Mouse (Mus musculus) lung, embryonic 14.5 days (tissue): ENCODE results near the gene Cysrt1. TPM values are rescaled to one million over a fixed set of nuclear protein-coding genes. Genes with fewer than 3 reads are reported as not detected.

Source experiments
- ATAC-seq: fragments of 200-750 bp; cut with Nextera tagmentation; 2 replicates; pipeline ENCODE4 v1.8.0; 2017; ENCODE audit warnings: mild to moderate bottlenecking, moderate TSS enrichment, moderate library complexity; ENCODE audit not compliant: insufficient read depth
- DNase-seq: peaks from one replicate; pipeline ENCODE4 v3.0.0-alpha.2; 2015
- H3K27ac ChIP-seq: fragments of 300-500 bp; sonication (generic); 2 replicates; pipeline ENCODE4 v1.5.1; 2014; ENCODE audit warnings: low read depth, mild to moderate bottlenecking, moderate library complexity
- H3K27me3 ChIP-seq: fragments of 300-500 bp; sonication (generic); 2 replicates; pipeline ENCODE4 v1.6.1; 2014; ENCODE audit warnings: low read length, control low read depth; ENCODE audit not compliant: insufficient read depth
- H3K36me3 ChIP-seq: fragments of 300-500 bp; sonication (generic); 2 replicates; pipeline ENCODE4 v1.6.1; 2014; ENCODE audit warnings: control low read depth; ENCODE audit not compliant: insufficient read depth
- H3K4me1 ChIP-seq: fragments of 300-500 bp; sonication (generic); 2 replicates; pipeline ENCODE4 v1.6.1; 2014; ENCODE audit warnings: antibody characterized with exemption, control low read depth; ENCODE audit not compliant: insufficient read depth
- H3K4me2 ChIP-seq: fragments of 300-500 bp; sonication (generic); 2 replicates; pipeline ENCODE4 v1.6.1; 2014; ENCODE audit warnings: mild to moderate bottlenecking
- H3K4me3 ChIP-seq: fragments of 300-500 bp; sonication (generic); 2 replicates; pipeline ENCODE4 v1.5.1; 2014; ENCODE audit warnings: low read depth, low read length
- H3K9ac ChIP-seq: fragments of 300-500 bp; sonication (generic); 2 replicates; pipeline ENCODE4 v1.6.1; 2014
- H3K9me3 ChIP-seq: fragments of 300-500 bp; sonication (generic); 2 replicates; pipeline ENCODE4 v1.6.1; 2016; ENCODE audit warnings: low read depth, low read length, control low read depth
- CTCF ChIP-seq: IDR thresholded peaks from 2 replicates; pipeline ENCODE4 v1.5.1; 2016; ENCODE audit warnings: antibody characterized with exemption, low read depth
- WGBS: fragments of 180-500 bp; shearing (Covaris S2); extraction: QIAGEN DNeasy Blood & Tissue Kit; methylation state at CpG from one replicate; pipeline ENCODE4 v1.1.7; 2014; 5-methylcytosine and 5-hydroxymethylcytosine counted together
- polyA plus RNA-seq: library from polyadenylated mRNA; unstranded; fragments of >200 nt; fragmentation: Nextera tagmentation; extraction: Ambion mirVana; gene quantifications from 2 replicates; pipeline ENCODE4 v1.2.1, GENCODE M21; 2014

Gene Cysrt1
- polyA plus RNA-seq, 1 experiment from 2014 or later, result not detected

DNA sequence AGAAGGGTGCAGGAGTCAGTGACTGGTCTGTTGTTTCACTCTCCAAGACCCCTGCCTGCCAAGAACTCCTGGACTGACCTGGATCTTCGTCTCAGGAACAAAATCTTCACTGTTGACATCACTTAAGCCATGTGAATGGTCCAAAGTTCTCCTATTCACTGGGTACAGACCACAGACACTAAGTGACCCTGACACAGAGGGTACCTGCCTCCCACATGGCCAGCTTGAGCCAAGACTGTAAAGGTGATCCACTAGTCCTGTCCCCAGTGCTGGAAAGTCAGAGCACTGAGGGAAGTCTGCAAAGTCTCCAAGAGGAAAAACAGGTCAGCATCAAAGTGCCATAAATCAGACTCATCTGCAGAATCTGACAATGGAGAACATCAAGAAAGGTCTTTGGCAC, 34.7 kb downstream of the Cysrt1 start:
- Histone ChIP-seq H3K4me3 (no peak overlapping the region), H3K4me1 (peaks cover 8% of the 10 kb centered on the region), H3K27ac (no peak overlapping the region), H3K27me3 (no peaks in the 10 kb centered on the region), H3K36me3 (peaks cover 53% of the 10 kb centered on the region), H3K9ac (no peak overlapping the region), H3K9me3 (no peaks in the 10 kb centered on the region), H3K4me2 (no peak overlapping the region)
- DNase-seq (no peak), ATAC-seq (no peak)
- TF ChIP-seq CTCF, result no peak
- WGBS, result 91% methylated on average over 1 of the region's 1 CpGs

- 59% methylated on average over 4 of the region's 4 CpGs for WGBS
- peaks cover 85% of the 10 kb centered on the region for H3K36me3 ChIP-seq
- no peak overlapping the region for H3K4me2 ChIP-seq
- peak; percentile 45 for DNase-seq
- no peaks in the 10 kb centered on the region for H3K27me3 ChIP-seq
- no peak overlapping the region for H3K9ac ChIP-seq
- H3K4me3 ChIP-seq, result no peak overlapping the region
- peak; percentile 47; the same call in 1 of the 2 replicates for ATAC-seq
- no peaks in the 10 kb centered on the region for H3K9me3 ChIP-seq
- peak; percentile 36; the same call in 1 of the 2 replicates for TF ChIP-seq CTCF
- H3K4me1 ChIP-seq, result no peaks in the 10 kb centered on the region
- H3K27ac ChIP-seq, result no peak overlapping the region
These were observed 38.5 kb downstream of the Cysrt1 start for GRCm38 (mm10) chr2:25203631-25204214.

DNA sequence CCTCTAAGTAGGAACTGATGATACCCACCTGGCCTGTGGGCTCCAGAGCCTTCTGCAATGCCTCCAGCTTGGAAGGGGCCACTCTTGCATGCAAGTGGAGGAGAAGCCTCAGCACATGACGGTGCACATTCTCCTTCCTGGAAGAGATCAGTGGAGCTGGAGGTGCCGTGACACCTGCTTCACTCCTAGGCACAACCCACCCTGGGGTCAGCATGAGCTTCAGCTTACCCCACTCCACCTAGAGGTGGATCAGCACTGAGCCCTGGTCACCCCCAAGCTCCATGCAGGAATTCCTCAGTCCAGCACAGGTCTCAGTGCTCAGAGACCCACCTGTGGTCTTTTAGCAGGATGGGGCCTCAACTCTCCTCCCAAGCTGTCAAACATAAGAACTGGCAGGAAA, 41.6 kb downstream of the Cysrt1 start:
- no peak for DNase-seq
- H3K27me3 ChIP-seq, result peaks cover 9% of the 10 kb centered on the region
- no peak for ATAC-seq
- H3K9ac ChIP-seq, result no peak overlapping the region
- TF ChIP-seq CTCF, result no peak
- WGBS, result 89% methylated on average over 2 of the region's 2 CpGs
- no peak overlapping the region for H3K27ac ChIP-seq
- H3K4me3 ChIP-seq, result no peak overlapping the region
- peaks cover 77% of the 10 kb centered on the region for H3K36me3 ChIP-seq
- peaks cover 4% of the 10 kb centered on the region; the same call in 1 of the 2 replicates for H3K4me1 ChIP-seq
- H3K4me2 ChIP-seq, result no peak overlapping the region
- H3K9me3 ChIP-seq, result no peaks in the 10 kb centered on the region

- peaks cover 8% of the 10 kb centered on the region for H3K4me1 ChIP-seq
- peaks cover 17% of the 10 kb centered on the region for H3K27me3 ChIP-seq
- no peaks in the 10 kb centered on the region for H3K9me3 ChIP-seq
- no peak overlapping the region for H3K9ac ChIP-seq
- H3K27ac ChIP-seq, result no peak overlapping the region
- no peak overlapping the region for H3K4me2 ChIP-seq
- TF ChIP-seq CTCF, result no peak
- no peak overlapping the region for H3K4me3 ChIP-seq
- no peak for DNase-seq
- ATAC-seq, result no peak
- H3K36me3 ChIP-seq, result peaks cover 53% of the 10 kb centered on the region
These were observed 44.3 kb downstream of the Cysrt1 start for GRCm38 (mm10) chr2:25197946-25198345.

DNA sequence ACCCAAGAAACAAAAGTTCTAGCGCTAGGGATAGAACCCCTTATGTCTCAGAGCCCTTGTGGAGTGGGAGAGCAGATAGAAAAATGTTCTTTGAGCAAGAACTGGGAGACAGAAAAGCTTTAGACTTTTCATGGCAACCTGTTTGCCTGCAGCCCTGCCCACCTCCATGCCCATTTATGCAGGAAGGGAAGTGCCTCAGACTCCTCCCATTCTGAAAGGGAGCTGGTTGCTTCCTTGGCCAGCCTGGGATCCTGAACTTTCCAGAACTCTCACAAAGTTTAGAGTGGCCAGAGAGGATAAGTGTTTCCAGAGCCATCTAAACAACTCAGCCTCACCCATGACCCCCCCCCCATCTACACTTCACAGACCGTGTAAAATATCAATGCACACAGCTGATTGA, 45.1 kb downstream of the Cysrt1 start:
- Histone ChIP-seq H3K27ac (peak overlapping the region; percentile 54; the same call in 1 of the 2 replicates), H3K4me3 (no peak overlapping the region), H3K4me2 (peak overlapping the region; percentile 63), H3K4me1 (peaks cover 8% of the 10 kb centered on the region), H3K9ac (no peak overlapping the region), H3K36me3 (peaks cover 45% of the 10 kb centered on the region), H3K9me3 (no peaks in the 10 kb centered on the region), H3K27me3 (peaks cover 17% of the 10 kb centered on the region)
- ATAC-seq (no peak), DNase-seq (no peak)
- 16% methylated on average over 2 of the region's 2 CpGs for WGBS
- no peak for TF ChIP-seq CTCF

- peak within 1 kb of the TSS; percentile 63 for H3K4me2 ChIP-seq
- H3K9ac ChIP-seq, result peak within 1 kb of the TSS; percentile 40; the same call in 1 of the 2 replicates
- no peaks in the 10 kb centered on the region for H3K9me3 ChIP-seq
- H3K4me1 ChIP-seq, result peaks cover 8% of the 10 kb centered on the region
- peak within 1 kb of the TSS; percentile 54; the same call in 1 of the 2 replicates for H3K27ac ChIP-seq
- peak within 1 kb of the TSS; percentile 34 for H3K4me3 ChIP-seq
- DNase-seq, result peak; percentile 72
- H3K27me3 ChIP-seq, result peaks cover 17% of the 10 kb centered on the region
- TF ChIP-seq CTCF, result no peak
- 18% methylated on average over 8 of the region's 8 CpGs for WGBS
- H3K36me3 ChIP-seq, result peaks cover 37% of the 10 kb centered on the region
- ATAC-seq, result peak; percentile 69
These were observed 45.9 kb downstream of the Cysrt1 start, which contains the start of gene Tor4a for GRCm38 (mm10) chr2:25196172-25196954. Gene Tor4a (minus strand): TSS chr2:25196886.
